Mouse (Mus musculus) mesoderm, embryonic 11.5 days (tissue): ENCODE results near the gene Ldlrap1.

ENCODE experiments used
- DNase-seq: peaks from one replicate; pipeline ENCODE4 v3.0.0-alpha.2; 2012; ENCODE audit warnings: low read depth, low spot score

Ldlrap1 gene

DNA sequence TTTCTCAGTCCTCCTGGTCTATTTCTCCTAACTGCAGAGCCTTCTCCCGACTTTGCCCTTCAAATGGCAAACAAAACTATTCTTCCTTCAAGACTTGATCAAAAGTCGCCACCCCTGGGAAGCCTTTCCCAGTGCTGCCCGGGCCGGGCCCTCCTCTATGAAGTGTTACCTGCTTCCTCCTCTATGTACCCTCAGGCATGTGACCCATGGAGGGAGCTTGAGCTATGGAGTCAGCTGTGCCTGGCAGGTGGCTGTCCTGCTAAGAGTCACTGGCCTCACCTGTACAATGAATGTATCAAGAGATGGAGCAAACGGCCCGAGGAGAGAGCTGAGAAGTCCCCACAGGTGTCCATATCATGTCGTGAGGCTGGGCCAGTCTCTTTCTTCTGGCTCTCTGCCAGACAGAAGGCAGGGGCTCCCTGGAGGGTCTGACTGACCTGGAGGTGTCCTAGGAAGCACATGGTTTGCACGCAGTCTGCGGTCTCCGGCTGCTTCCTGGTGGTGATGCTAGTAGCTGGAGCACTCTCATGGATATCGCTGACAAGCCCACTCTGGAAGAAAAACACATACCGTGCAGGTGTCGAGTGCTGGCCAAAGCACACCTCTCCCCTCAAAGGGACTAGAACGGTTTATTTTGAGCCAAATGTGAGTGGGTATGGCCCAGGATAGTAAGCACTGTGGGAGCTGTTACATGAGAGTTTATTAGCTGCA is 7.6 kb upstream of the Ldlrap1 start:
- DNase-seq = no peak

- no peak for DNase-seq
These were observed 6.3 kb upstream of the Ldlrap1 start for GRCm38 (mm10) chr4:134774126-134774525.

GRCm38 (mm10) chr4:134772805-134773674 is 5.2 kb upstream of the Ldlrap1 start:
- DNase-seq = no peak

GRCm38 (mm10) chr4:134769891-134770290 is 2.1 kb upstream of the Ldlrap1 start:
- no peak for DNase-seq

GRCm38 (mm10) chr4:134769081-134769811 is 1.4 kb upstream of the Ldlrap1 start:
- DNase-seq = no peak

DNA sequence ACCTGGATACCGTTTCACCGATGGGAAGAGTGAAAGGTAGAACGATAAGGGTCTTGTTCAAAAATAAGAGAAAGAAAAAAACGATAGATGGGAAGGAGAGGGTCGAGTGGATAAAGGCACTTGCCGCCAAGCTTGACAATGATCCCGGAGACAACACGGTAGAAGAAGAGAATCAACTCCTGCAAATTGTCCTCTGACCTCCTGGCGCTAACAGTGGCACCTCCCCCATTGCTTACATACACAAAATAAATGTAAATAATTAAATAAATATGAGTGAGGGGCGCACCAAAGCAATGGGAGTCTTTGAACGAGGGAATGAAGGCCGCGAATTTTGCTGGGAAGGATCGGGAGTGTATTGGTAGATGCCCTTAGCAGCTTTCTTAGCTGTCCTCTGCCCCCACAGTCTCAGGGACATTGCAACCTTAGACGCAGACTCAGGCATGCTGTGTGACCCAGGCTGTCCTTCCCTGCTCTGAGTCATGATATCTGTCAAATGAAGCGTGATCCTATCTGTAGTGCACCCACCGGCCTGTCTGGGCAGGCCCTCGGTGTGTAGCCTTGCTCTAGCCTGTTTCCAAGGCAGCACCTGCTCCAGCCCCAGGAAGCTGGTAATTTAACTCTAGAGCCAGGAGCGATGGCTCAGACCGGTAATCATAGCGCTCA is 533 bp upstream of the Ldlrap1 start:
- DNase-seq = no peak

DNA sequence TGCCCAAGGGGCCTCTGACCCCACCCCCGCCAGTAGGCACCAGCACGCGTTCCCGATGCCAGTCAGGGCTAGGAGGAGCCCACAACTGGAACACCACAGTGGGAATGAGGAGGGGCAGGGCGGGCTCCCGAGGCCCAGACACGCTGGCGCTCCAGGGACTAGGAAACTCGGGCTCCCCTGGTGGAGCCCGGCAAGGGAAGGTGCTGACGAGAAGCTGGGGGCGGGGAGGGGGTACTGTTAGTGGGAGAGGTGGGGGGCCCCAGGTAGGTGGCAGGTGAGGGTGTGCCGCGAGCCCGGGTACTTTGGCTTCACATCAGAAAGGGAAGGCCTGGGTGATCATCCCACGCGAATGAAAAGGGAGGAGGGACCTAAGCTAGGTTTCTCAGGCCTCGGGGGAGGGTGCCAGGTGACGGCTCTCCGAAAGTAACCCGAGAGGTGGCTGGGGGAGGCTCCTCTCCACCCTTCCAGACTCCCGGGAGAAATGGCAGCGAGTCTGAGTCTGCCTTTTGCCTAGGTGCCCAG is 859 bp downstream of the Ldlrap1 start:
- no peak for DNase-seq

DNA sequence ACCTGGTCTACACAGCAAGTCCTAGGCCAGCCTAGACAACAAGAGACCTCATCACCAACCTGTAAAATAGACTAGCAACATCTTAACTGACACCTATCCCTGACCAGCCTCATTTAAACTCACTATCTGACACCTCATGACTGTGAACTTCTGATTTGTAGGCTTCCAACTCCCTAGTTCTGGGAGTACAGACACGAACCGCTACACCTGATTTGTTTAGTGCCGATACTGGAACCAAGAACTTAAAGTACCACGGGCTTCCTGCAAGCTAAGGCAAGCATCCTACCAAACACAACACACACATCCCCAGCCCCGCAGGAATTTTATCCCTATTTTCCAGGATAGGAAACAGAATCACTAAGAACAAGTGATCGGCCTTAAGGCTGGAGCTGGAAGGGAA is 1.5 kb downstream of the Ldlrap1 start:
- DNase-seq = no peak

- no peak for DNase-seq
These were observed 3.5 kb downstream of the Ldlrap1 start for GRCm38 (mm10) chr4:134764333-134764732.

DNA sequence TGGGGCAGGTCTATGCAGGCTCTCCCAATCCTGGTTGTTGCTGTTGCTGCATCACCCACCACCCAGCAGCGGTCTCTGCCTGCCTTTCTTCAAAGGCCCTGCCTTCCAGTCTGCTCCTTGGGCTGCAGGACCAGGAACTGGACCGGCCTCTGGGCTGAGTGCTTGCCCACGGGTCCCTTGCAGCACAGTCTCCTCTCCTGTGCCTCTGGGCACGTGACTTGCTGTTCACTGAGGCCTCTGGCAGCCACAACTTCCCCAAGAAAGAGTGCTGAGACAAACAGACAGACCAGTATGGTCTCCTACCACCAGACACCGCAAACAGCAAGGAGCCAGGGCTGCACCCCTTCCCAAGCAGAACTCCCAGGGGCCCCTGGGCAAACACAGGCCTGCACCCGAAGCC is 5.5 kb downstream of the Ldlrap1 start:
- DNase-seq = no peak

DNA sequence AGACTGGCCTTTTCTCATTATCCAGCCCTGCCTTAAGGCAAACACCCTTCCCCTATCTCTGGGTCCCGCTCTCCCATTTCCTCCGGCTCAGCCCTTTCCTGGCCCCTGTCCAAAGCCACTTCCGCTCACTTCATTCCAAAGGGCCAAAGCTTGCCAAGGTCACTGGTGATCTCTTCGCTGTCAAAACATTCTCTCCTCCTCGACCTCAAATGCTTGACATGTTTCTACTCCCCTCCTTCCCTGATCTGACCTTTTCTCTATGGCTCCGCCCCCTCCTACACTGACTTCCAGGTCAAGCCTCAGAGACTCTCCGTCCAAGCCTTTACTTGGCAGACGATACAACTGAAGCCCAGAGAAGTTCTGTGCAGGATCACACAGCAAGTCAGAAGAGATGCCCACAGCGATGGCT is 7.0 kb downstream of the Ldlrap1 start:
- DNase-seq = no peak

DNA sequence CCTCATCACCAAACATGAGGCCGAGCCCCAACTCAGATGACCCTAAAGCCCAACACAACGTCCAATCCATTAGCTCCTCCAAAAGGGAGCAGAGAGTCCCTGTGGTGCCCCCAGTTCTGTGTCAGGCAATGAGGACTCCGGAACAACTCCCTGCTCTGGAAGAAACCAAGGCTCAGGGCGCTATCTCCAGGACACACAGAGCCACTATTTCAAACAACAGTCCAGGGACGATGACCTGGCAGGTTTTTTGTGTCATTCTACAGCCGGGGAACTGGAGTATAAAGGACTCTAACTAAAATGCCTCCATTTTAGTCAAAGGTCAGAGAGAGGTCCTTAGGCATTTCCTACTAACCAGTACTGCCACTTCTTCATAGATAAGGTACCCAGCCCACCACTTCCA is 7.5 kb downstream of the Ldlrap1 start:
- DNase-seq = no peak

GRCm38 (mm10) chr4:134759564-134759963 is 8.3 kb downstream of the Ldlrap1 start:
- DNase-seq = no peak

- DNase-seq = no peak
These were observed 8.9 kb downstream of the Ldlrap1 start for GRCm38 (mm10) chr4:134758922-134759321.

DNA sequence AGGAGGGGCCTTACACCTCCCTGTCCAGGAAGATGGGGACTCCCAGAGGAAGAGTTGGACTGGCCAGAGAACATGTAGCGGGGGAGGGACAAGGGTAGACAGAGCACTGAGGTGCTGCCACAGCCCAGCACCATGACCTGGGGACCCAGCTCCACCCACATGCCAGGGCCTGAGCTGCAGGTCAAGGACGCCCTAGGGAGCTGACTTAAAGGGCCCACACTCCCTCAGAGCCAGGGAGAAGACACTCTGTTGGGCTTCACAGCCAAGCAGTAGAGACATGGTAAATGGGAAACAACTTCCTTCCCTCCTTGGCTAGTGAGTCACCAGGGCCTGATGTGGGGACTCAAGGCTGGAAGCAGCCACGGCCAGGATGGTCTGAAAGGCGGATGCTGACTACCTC is 9.5 kb downstream of the Ldlrap1 start:
- no peak for DNase-seq

DNA sequence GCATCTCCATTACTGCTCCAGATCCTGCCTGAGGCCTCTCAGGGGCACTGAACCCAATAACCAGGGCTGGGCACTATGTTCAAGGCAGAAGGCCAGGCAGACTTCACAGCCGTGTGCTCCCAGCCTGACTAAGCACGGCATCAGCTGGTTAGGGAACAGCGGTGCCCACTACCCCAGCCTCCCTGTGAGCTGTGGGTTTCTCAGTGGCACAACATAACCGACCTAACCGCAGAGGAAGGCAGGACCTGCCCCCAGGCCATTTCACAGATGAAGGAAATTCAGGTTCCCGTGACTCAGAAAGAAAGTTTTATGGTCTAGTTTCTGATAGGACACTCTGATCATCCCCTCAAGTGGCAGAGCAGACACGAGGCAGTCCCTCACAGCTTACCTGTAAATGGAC is 10.9 kb downstream of the Ldlrap1 start:
- no peak for DNase-seq

DNA sequence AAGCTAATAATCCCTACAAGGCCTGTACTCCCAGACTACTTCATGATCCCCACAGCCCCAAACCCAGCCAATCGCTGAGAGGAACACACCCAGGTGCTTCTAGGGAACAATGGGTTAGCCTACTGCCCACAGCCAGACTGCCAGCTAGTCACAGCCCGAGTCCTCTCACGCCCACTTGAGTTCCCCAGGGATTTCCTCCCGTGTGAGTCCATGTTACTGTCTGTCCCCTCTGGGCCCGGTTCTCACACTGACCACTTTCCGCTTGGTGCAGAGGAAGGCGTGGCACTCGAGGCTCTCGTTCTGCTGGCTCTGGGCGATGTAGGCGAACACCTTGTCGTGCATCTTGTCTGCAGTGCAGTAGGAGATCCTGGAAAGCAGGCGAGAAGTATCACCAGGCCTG is 12.9 kb downstream of the Ldlrap1 start:
- DNase-seq = no peak

GRCm38 (mm10) chr4:134754371-134754770 is 13.5 kb downstream of the Ldlrap1 start:
- no peak for DNase-seq

- no peak for DNase-seq
These were observed 14.1 kb downstream of the Ldlrap1 start for GRCm38 (mm10) chr4:134753516-134754261.

- no peak for DNase-seq
These were observed 14.9 kb downstream of the Ldlrap1 start for GRCm38 (mm10) chr4:134752911-134753426.
